Mouse (Mus musculus): Measurements from ENCODE around the gene Vat1. TPM values are rescaled to one million over a fixed set of nuclear protein-coding genes. Genes with fewer than 3 reads are reported as not detected.

Gene Vat1
- 94.5 and 95.6 TPM in 2 replicates for polyA plus RNA-seq (2015; fragmentation: Nextera tagmentation; extraction: Ambion mirVana)

DNA sequence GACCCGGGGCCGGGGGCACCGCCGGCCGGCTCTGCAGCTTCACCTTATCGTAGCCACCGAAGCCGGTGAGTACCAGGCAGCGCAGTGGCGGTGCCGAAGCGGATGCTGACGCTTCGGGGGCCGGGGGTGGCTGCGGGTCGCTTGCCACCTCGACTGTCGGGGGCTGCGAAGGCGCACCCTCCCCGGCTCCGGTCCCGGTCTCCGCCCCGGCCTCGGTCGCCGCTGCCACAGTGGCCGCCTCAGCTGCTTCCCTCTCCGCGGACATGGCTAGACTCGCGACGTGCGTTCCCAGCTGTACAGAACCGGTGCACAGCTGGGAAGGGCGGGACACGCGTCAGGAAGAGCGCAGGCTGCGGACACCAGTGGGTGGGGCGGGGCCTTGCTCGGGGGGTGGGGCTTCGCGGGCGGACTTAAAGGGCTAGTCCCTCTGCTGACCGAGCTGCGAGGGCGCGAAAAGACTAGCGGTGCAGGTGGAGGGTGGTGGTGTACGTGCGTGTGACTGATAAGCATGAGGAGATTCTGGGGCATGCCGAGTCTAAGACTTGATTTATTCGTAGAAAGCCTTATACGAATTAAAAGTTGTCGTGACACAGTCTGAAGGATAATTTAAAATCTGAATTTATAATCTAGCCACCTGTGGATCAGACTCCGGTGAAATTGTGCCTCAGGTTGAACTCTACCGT lies at the start of gene Vat1:
Vat1 (minus strand) TSS at position 362 of the 683 bp plus-strand sequence.
- under 1% methylated on average over 57 of the region's 60 CpGs for WGBS
- peak; percentile 25; the same call in 1 of the 2 replicates for ATAC-seq

DNA sequence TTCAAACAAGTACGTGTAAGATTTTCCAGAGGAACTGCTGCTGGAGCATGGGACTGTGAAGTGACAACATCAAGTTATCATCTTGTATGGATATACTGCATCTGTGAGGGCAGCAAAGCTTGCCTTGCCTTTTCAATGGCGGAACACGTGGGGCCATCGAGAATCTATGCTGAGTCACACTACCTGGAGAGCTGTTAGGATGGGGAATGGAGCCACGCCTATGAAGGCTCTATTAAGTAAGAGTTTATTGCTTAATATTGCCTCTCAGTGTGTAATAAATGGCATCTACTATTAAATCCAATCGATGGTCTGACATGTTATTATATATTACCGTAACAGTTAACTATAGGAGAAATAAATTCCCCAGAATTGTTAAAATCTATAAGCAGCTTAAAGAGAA lies 41.1 kb upstream of the Vat1 start:
- 54% methylated on average over 7 of the region's 7 CpGs for WGBS
- peaks cover 12% of the 10 kb centered on the region; the same call in 1 of the 2 replicates for H3K36me3 ChIP-seq (ENCODE audit: control insufficient read depth, insufficient read depth)
- TF ChIP-seq CTCF (IDR thresholded peaks at IDR 0.05; ENCODE audit: low read depth): no peak

More for the DNA sequence above, at the start of gene Vat1:
- Histone ChIP-seq H3K27me3 (replicated peaks; ENCODE audit: control insufficient read depth, insufficient read depth, low read length) (no peaks in the 10 kb centered on the region), H3K4me3 (ENCODE audit: low read depth, low read length) (peak within 1 kb of the TSS; percentile 82), H3K4me2 (replicated peaks; ENCODE audit: low read depth) (peak within 1 kb of the TSS; percentile 94), H3K9me3 (ENCODE audit: control insufficient read depth) (no peaks in the 10 kb centered on the region), H3K36me3 (ENCODE audit: control insufficient read depth, insufficient read depth) (peaks cover 15% of the 10 kb centered on the region), H3K9ac (ENCODE audit: low read depth, low read length) (peak within 1 kb of the TSS; percentile 71), H3K27ac (ENCODE audit: low read depth, low read length) (peak within 1 kb of the TSS; percentile 93), H3K4me1 (replicated peaks; ENCODE audit: control insufficient read depth, insufficient read depth, low read length) (0 out of 2 replicates have a peak, but pooled peaks cover 7% of the 10 kb centered on the region)
- TF ChIP-seq CTCF (IDR thresholded peaks at IDR 0.05; ENCODE audit: low read depth): peak; percentile 11; the same call in 1 of the 2 replicates

DNA sequence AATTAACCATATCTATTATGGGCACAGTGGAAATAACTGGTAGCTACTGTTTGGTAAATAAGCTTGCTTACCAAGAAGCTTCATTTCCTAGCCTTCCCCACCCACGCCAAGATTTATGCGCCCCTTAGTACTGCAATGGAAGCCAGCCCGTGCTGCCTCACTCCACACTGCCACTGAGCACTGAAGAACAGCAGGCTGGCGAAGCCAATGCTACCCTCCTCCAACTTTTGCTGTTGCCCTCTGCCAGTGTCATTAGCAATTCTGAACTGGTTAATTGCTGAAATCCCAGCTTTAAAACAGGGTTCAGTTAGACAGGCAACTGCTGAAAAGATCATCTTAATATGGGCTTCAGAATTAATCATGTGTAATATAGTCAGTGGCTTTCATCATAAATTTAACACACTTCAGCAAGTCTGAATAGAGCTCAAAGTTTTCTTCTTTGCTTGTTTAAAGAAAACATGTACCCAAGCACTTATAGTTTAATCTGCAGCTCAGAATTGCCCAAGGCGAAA lies 40.3 kb upstream of the Vat1 start:
- H3K36me3 ChIP-seq (ENCODE audit: control insufficient read depth, insufficient read depth): peaks cover 15% of the 10 kb centered on the region; the same call in 1 of the 2 replicates
- no peak overlapping the region for H3K9ac ChIP-seq (ENCODE audit: low read depth, low read length)
- 85% methylated on average over 5 of the region's 5 CpGs for WGBS
- TF ChIP-seq CTCF (IDR thresholded peaks at IDR 0.05; ENCODE audit: low read depth): no peak
- ATAC-seq: no peak
- no peak overlapping the region for H3K4me3 ChIP-seq (ENCODE audit: low read depth, low read length)
- no peaks in the 10 kb centered on the region for H3K9me3 ChIP-seq (ENCODE audit: control insufficient read depth)
- no peak overlapping the region for H3K4me2 ChIP-seq (replicated peaks; ENCODE audit: low read depth)
- no peak overlapping the region for H3K27ac ChIP-seq (ENCODE audit: low read depth, low read length)
- H3K4me1 ChIP-seq (replicated peaks; ENCODE audit: control insufficient read depth, insufficient read depth, low read length): no peaks in the 10 kb centered on the region
- H3K27me3 ChIP-seq (replicated peaks; ENCODE audit: control insufficient read depth, insufficient read depth, low read length): no peaks in the 10 kb centered on the region

More for the DNA sequence above, 41.1 kb upstream of the Vat1 start:
- ATAC-seq: peak; percentile 85; the same call in 1 of the 2 replicates
- H3K9ac ChIP-seq (ENCODE audit: low read depth, low read length): no peak overlapping the region
- no peak overlapping the region for H3K4me2 ChIP-seq (replicated peaks; ENCODE audit: low read depth)
- H3K4me3 ChIP-seq (ENCODE audit: low read depth, low read length): no peak overlapping the region
- no peaks in the 10 kb centered on the region for H3K4me1 ChIP-seq (replicated peaks; ENCODE audit: control insufficient read depth, insufficient read depth, low read length)
- H3K27ac ChIP-seq (ENCODE audit: low read depth, low read length): no peak overlapping the region
- H3K27me3 ChIP-seq (replicated peaks; ENCODE audit: control insufficient read depth, insufficient read depth, low read length): no peaks in the 10 kb centered on the region
- no peaks in the 10 kb centered on the region for H3K9me3 ChIP-seq (ENCODE audit: control insufficient read depth)

DNA sequence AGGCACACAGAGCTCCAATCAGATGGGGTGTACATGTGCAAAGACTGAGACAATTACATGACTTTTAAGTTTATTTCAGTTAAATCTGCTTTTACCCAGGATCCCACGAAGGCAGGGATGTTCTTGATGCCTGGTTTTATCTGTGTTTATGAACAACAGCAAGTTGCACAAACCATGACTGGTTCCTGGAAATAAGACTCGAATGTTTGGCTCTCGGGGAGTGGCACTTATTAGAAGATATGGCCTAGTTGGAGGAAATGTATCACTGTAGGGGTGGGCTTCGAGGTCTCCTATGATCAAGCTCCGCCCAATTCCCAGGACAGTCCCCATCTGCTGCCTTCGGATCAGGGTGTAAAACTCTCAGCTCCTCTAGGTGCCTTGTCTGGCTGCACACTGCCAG lies 20.1 kb upstream of the Vat1 start:
- no peak for ATAC-seq
- peaks cover 21% of the 10 kb centered on the region; the same call in 1 of the 2 replicates for H3K36me3 ChIP-seq (ENCODE audit: control insufficient read depth, insufficient read depth)
- no peak overlapping the region for H3K4me2 ChIP-seq (replicated peaks; ENCODE audit: low read depth)
- no peak overlapping the region for H3K27ac ChIP-seq (ENCODE audit: low read depth, low read length)
- 0 out of 2 replicates have a peak, but pooled peaks cover 2% of the 10 kb centered on the region for H3K4me1 ChIP-seq (replicated peaks; ENCODE audit: control insufficient read depth, insufficient read depth, low read length)
- no peak overlapping the region for H3K9ac ChIP-seq (ENCODE audit: low read depth, low read length)
- WGBS: 34% methylated on average over 6 of the region's 6 CpGs
- TF ChIP-seq CTCF (IDR thresholded peaks at IDR 0.05; ENCODE audit: low read depth): no peak
- H3K27me3 ChIP-seq (replicated peaks; ENCODE audit: control insufficient read depth, insufficient read depth, low read length): no peaks in the 10 kb centered on the region
- H3K4me3 ChIP-seq (ENCODE audit: low read depth, low read length): no peak overlapping the region
- H3K9me3 ChIP-seq (ENCODE audit: control insufficient read depth): no peaks in the 10 kb centered on the region

DNA sequence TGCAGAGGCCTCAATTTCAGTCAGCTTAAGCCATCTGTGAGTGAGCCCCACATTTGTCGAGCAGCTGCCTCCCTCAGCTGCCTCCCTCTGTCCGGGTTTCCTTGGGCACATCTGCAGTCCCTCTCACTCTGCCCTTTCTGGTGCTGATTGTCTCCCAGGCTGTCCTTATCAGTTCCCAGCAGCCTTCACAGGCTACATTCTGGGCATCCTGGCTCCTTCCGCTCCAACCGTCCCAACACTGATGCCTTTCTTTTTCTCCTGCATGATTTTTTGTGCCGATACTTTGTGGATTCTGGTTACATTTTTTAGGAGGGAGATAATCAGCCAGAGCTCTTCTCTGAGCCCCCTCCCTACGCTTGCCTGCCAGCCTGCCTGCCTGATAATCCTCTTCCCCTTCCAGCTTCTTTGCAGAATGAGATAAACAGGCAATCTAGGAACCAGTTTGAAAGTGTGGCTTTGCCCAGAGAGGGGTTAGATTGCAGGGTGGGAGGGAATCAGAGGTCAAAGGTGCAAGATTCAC lies 19.5 kb upstream of the Vat1 start:
- Histone ChIP-seq H3K36me3 (ENCODE audit: control insufficient read depth, insufficient read depth) (peaks cover 21% of the 10 kb centered on the region; the same call in 1 of the 2 replicates), H3K27me3 (replicated peaks; ENCODE audit: control insufficient read depth, insufficient read depth, low read length) (no peaks in the 10 kb centered on the region), H3K9ac (ENCODE audit: low read depth, low read length) (no peak overlapping the region), H3K4me1 (replicated peaks; ENCODE audit: control insufficient read depth, insufficient read depth, low read length) (0 out of 2 replicates have a peak, but pooled peaks cover 2% of the 10 kb centered on the region), H3K4me3 (ENCODE audit: low read depth, low read length) (no peak overlapping the region), H3K9me3 (ENCODE audit: control insufficient read depth) (no peaks in the 10 kb centered on the region), H3K27ac (ENCODE audit: low read depth, low read length) (peak overlapping the region; percentile 21; the same call in 1 of the 2 replicates), H3K4me2 (replicated peaks; ENCODE audit: low read depth) (no peak overlapping the region)
- TF ChIP-seq CTCF (IDR thresholded peaks at IDR 0.05; ENCODE audit: low read depth): no peak
- 31% methylated on average over 6 of the region's 6 CpGs for WGBS
- no peak for ATAC-seq

DNA sequence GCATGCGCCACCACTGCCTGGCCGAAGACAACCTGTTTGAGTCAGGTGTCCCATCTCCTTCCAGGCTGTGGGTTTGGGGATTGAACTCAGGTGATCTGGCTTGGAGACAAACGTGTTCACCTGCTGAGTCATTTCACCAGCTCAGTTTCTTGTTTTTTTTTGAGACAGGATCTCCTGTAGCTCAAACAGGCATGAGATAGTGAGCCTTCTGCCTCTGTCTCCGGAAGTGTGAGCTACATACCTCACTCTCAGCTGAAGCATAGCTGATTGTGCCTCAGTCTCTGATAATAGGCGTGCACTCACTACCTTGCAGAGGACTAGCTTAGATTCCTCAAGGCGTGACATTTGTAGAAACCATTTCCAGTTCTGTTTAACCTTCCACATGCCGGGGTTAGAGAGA lies 18.8 kb upstream of the Vat1 start:
- no peak for TF ChIP-seq CTCF (IDR thresholded peaks at IDR 0.05; ENCODE audit: low read depth)

More for the DNA sequence above, 18.8 kb upstream of the Vat1 start:
- no peak overlapping the region for H3K27ac ChIP-seq (ENCODE audit: low read depth, low read length)
- no peak for ATAC-seq
- H3K36me3 ChIP-seq (ENCODE audit: control insufficient read depth, insufficient read depth): peaks cover 17% of the 10 kb centered on the region; the same call in 1 of the 2 replicates
- H3K9me3 ChIP-seq (ENCODE audit: control insufficient read depth): no peaks in the 10 kb centered on the region
- WGBS: 65% methylated on average over 7 of the region's 7 CpGs
- H3K9ac ChIP-seq (ENCODE audit: low read depth, low read length): no peak overlapping the region
- no peak overlapping the region for H3K4me2 ChIP-seq (replicated peaks; ENCODE audit: low read depth)
- no peak overlapping the region for H3K4me3 ChIP-seq (ENCODE audit: low read depth, low read length)
- 0 out of 2 replicates have a peak, but pooled peaks cover 2% of the 10 kb centered on the region for H3K4me1 ChIP-seq (replicated peaks; ENCODE audit: control insufficient read depth, insufficient read depth, low read length)
- H3K27me3 ChIP-seq (replicated peaks; ENCODE audit: control insufficient read depth, insufficient read depth, low read length): no peaks in the 10 kb centered on the region
